Mouse (Mus musculus): ENCODE data around the gene Gm8020.
"Not testable (repeated sequence)": the region's sequence is repeated elsewhere in the genome, so short reads cannot be mapped to it uniquely, and the experiment has no call there.

DNA sequence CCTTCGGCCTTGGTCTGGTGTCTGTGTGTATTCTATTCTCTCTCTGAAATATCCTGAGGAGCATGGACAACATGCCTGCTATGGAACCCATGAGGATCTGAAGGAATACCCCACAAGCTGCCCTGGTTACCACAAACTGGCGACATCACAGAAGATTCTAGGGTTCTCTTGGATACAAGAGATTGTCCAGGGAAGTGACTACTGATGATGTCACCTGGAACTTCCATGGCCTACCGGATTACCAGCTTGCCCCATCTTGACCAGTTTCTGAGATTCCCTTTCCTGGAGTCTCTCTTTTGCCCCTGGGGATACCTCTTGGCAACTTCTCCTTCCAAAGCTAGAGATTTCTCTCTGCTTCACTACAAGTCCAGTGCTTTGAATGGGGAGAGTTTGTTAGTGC is 22.0 kb upstream of the Gm8020 start, which contains the start of gene Gm8024:
- TF ChIP-seq POLR2A (IDR thresholded peaks at IDR 0.05; ENCODE audit: borderline replicate concordance, extremely low read depth, low read depth, low read length); CTCF (IDR thresholded peaks at IDR 0.05; ENCODE audit: insufficient read depth, low read length): not testable (repeated sequence)
